ENCODE assay signal across 7 mouse cellular contexts in genomic region chr4:154139671-154140181, GRCm38 (mm10). TPM values are rescaled to one million over a fixed set of nuclear protein-coding genes. Genes with fewer than 3 reads are reported as not detected.
DNase-seq lines count a peak whose midpoint lies in the region; ATAC-seq and TF ChIP-seq lines count a peak whose summit lies in the region.

No protein-coding gene starts in this region.

- peak overlapping the region; percentile 57 for H3K4me3 ChIP-seq in lung, postnatal 0 days (ENCODE audit: low read depth, low read length)
- H3K4me3 ChIP-seq in midbrain, embryonic 14.5 days (replicated peaks; ENCODE audit: low read depth, low read length) = peak overlapping the region; percentile 41

- 1% methylated on average over 28 of the region's 59 CpGs for WGBS in lung, postnatal 0 days
- under 1% methylated on average over 59 of the region's 59 CpGs for WGBS in midbrain, embryonic 14.5 days

- peaks cover 43% of the 10 kb centered on the region for H3K27me3 ChIP-seq in lung, postnatal 0 days (replicated peaks; ENCODE audit: insufficient read depth, low read length)
- H3K27me3 ChIP-seq in midbrain, embryonic 14.5 days (ENCODE audit: control insufficient read depth, insufficient read depth, low read length) = peaks cover 46% of the 10 kb centered on the region

- DNase-seq in lung, postnatal 0 days (ENCODE audit: low spot score) = no peak
- no peak for DNase-seq in lung, postnatal 36 days
- DNase-seq in embryo, embryonic 11 days = peak; percentile 49
- DNase-seq in induced T-regulatory cell, adult 2 months (ENCODE audit: low read depth) = peak; percentile 52
- DNase-seq in midbrain, embryonic 14.5 days = peak; percentile 53
- DNase-seq in left cerebral cortex, postnatal 10 days (ENCODE audit: extremely low spot score in 1 of 2, low spot score in 2 of 2) = no peak
- DNase-seq in thymus, postnatal 36 days = no peak

- peak overlapping the region; percentile 94 for H3K4me2 ChIP-seq in lung, postnatal 0 days (replicated peaks; ENCODE audit: low read depth, low read length)
- peak overlapping the region; percentile 76 for H3K4me2 ChIP-seq in midbrain, embryonic 14.5 days (ENCODE audit: low read length)

- H3K9me3 ChIP-seq in lung, postnatal 0 days (ENCODE audit: low read length) = no peaks in the 10 kb centered on the region
- no peaks in the 10 kb centered on the region for H3K9me3 ChIP-seq in midbrain, embryonic 14.5 days (ENCODE audit: control insufficient read depth, low read length)

- no peak overlapping the region for H3K27ac ChIP-seq in lung, postnatal 0 days (ENCODE audit: low read length)
- no peak overlapping the region for H3K27ac ChIP-seq in midbrain, embryonic 14.5 days (replicated peaks; ENCODE audit: low read depth, low read length)

- peaks cover 22% of the 10 kb centered on the region for H3K4me1 ChIP-seq in lung, postnatal 0 days (ENCODE audit: insufficient read depth, low read depth, low read length)
- H3K4me1 ChIP-seq in midbrain, embryonic 14.5 days (ENCODE audit: control insufficient read depth, insufficient read depth, low read length) = peaks cover 22% of the 10 kb centered on the region; the same call in 1 of the 2 replicates

- no peak for ATAC-seq in lung, postnatal 0 days
- no peak for ATAC-seq in midbrain, embryonic 14.5 days (ENCODE audit: low FRiP score, low TSS enrichment)

- no peak for TF ChIP-seq CTCF in lung, postnatal 0 days (IDR thresholded peaks at IDR 0.05)

- no peak for TF ChIP-seq EP300 in lung, postnatal 0 days (IDR thresholded peaks at IDR 0.05)

- 0 out of 2 replicates have a peak overlapping the region, but pooled peaks have one; percentile 8 for H3K9ac ChIP-seq in lung, postnatal 0 days (replicated peaks; ENCODE audit: low read depth)
- peak overlapping the region; percentile 51 for H3K9ac ChIP-seq in midbrain, embryonic 14.5 days (replicated peaks; ENCODE audit: low read length)

- intact Hi-C loops in left cerebral cortex, postnatal 10 days (cut with DNase I) = loop anchor here (5.0 kb wide), 1 partner anchor 72 kb away; no protein-coding TSS in a partner anchor

- no peaks in the 10 kb centered on the region for H3K36me3 ChIP-seq in lung, postnatal 0 days (ENCODE audit: insufficient read depth, low read length)
- no peaks in the 10 kb centered on the region for H3K36me3 ChIP-seq in midbrain, embryonic 14.5 days (ENCODE audit: control insufficient read depth, insufficient read depth, low read length)

RNA-seq across cellular contexts. Expression of gene Trp73, which starts 0.3 kb away (rescaled TPM):
- polyA plus RNA-seq in lung, postnatal 0 days (2015; fragmentation: Nextera tagmentation; extraction: Ambion mirVana) = 1.8 and 2.6 TPM in 2 replicates
- 0.20 and 0.59 TPM in 2 replicates for polyA plus RNA-seq in midbrain, embryonic 14.5 days (2014; fragmentation: Nextera tagmentation; extraction: Ambion mirVana)
- total RNA-seq in left cerebral cortex, postnatal 10 days (2021) = 1 to 10 TPM; 1.0 to 1.6 TPM

RNA-seq across cellular contexts. Expression of gene Wrap73, which starts 2.4 kb away (rescaled TPM):
- 19.8 and 21.6 TPM in 2 replicates for polyA plus RNA-seq in lung, postnatal 0 days (2015; fragmentation: Nextera tagmentation; extraction: Ambion mirVana)
- 43.2 and 45.6 TPM in 2 replicates for polyA plus RNA-seq in midbrain, embryonic 14.5 days (2014; fragmentation: Nextera tagmentation; extraction: Ambion mirVana)
- 10 to 100 TPM; 24.4 to 25.1 TPM for total RNA-seq in left cerebral cortex, postnatal 10 days (2021)

RNA-seq across cellular contexts. Expression of gene Tprgl, which starts 20.7 kb away (rescaled TPM):
- polyA plus RNA-seq in lung, postnatal 0 days (2015; fragmentation: Nextera tagmentation; extraction: Ambion mirVana) = 249 and 268 TPM in 2 replicates
- 203 and 208 TPM in 2 replicates for polyA plus RNA-seq in midbrain, embryonic 14.5 days (2014; fragmentation: Nextera tagmentation; extraction: Ambion mirVana)
- total RNA-seq in left cerebral cortex, postnatal 10 days (2021) = 100 to 1,000 TPM; 136 to 140 TPM

RNA-seq across cellular contexts. Expression of gene Megf6, which starts 30.8 kb away (rescaled TPM):
- polyA plus RNA-seq in lung, postnatal 0 days (2015; fragmentation: Nextera tagmentation; extraction: Ambion mirVana) = 24.1 and 25.5 TPM in 2 replicates
- 6.9 and 8.4 TPM in 2 replicates for polyA plus RNA-seq in midbrain, embryonic 14.5 days (2014; fragmentation: Nextera tagmentation; extraction: Ambion mirVana)
- total RNA-seq in left cerebral cortex, postnatal 10 days (2021) = 10 to 100 TPM in 1 of 2 experiments, 1 to 10 TPM in 1; 9.2 to 16.3 TPM

Comparison
In these comparisons a context has a peak if more than half of its experiments do, and no peak if none do; other contexts are left out.
1. DNase-seq: peak in embryo, embryonic 11 days (single experiment), induced T-regulatory cell, adult 2 months (single experiment) and midbrain, embryonic 14.5 days (single experiment); none in lung, postnatal 0 days (single experiment), lung, postnatal 36 days (single experiment), left cerebral cortex, postnatal 10 days (0 of 2) and thymus, postnatal 36 days (0 of 2).